Mouse (Mus musculus) stomach, postnatal 0 days (tissue): ENCODE results near the gene Sim2.

Experiments
- CTCF ChIP-seq: IDR thresholded peaks from 2 replicates; pipeline ENCODE4 v1.5.1; 2016; ENCODE audit warnings: antibody characterized with exemption, low read depth, mild to moderate bottlenecking, moderate library complexity
- EP300 ChIP-seq: optimal IDR thresholded peaks from 2 replicates; pipeline ENCODE3; 2016; ENCODE audit warnings: antibody characterized with exemption

DNA sequence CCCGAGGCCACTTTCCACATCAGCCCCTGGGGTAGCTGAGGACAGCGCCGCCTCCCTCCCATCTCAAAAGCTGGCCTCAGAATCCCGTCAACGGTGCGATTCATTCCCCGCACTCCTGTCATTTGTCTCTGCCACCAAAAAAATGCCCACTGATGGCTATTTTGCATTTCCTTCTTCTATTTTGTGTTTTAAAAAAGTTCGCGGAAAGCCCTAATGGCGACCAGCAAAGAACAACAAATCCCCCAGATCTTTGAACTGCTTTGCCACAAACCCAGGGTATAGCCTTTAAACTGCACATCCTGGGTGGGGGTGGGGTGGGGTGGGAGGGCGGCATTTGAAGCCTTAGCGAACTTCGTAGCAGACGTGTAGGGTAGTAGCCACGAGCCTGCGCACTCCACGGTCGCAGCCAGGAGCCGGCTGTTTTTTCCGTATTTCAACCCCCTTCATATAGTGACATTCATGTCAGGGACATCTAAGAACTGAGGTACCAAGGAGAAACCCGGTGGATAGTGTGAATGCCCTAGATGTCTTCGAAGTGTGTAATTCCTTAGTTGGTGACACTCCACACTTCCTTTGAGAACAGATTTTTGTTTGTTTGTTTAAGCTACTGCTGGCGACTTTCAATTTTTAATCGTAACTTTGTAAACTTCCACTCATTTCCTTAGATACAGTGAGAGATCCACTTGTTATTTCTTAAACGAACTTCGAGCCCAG lies 10.5 kb downstream of the Sim2 start:
- TF ChIP-seq CTCF = no peak
- TF ChIP-seq EP300 = no peak
